Mouse (Mus musculus): ENCODE results near the gene Txndc5.

- TF ChIP-seq POLR2A (IDR thresholded peaks at IDR 0.05; ENCODE audit: insufficient read depth, low read depth, low read length) (no peak), CTCF (IDR thresholded peaks at IDR 0.05) (no peak), EP300 (IDR thresholded peaks at IDR 0.05; ENCODE audit: insufficient read depth, low read depth, low read length) (no peak)
These were observed 14.7 kb downstream of the Txndc5 start for GRCm38 (mm10) chr13:38513921-38514320.

Data from heart, adult 2 months (tissue).